Mouse (Mus musculus) cerebellum, adult 9-11 months (tissue): ENCODE data around the gene Bbof1.

Experiments used
- DNase-seq: peaks from one replicate; pipeline ENCODE4 v3.0.0; 2022

Gene Bbof1

GRCm38 (mm10) chr12:84481251-84481650 is 72.4 kb downstream of the Bbof1 start:
- DNase-seq = no peak

- DNase-seq = no peak
Measured at GRCm38 (mm10) chr12:84482778-84483585, 74.1 kb downstream of the Bbof1 start.

GRCm38 (mm10) chr12:84487324-84488056 is 78.6 kb downstream of the Bbof1 start:
- no peak for DNase-seq
